Mouse (Mus musculus) layer of hippocampus, adult 9-11 months (tissue): Measurements from ENCODE around the gene Fto.

Experiments
- DNase-seq: peaks from one replicate; pipeline ENCODE4 v3.0.0; 2022

Fto gene

GRCm38 (mm10) chr8:91324916-91325315, 11.6 kb downstream of the Fto start:
- DNase-seq, result no peak

- no peak for DNase-seq
Measured at GRCm38 (mm10) chr8:91326018-91326417, 12.7 kb downstream of the Fto start.

GRCm38 (mm10) chr8:91326946-91327345, 13.6 kb downstream of the Fto start:
- no peak for DNase-seq

GRCm38 (mm10) chr8:91327471-91328205, 14.3 kb downstream of the Fto start:
- no peak for DNase-seq

GRCm38 (mm10) chr8:91329056-91329455, 15.7 kb downstream of the Fto start:
- no peak for DNase-seq

- no peak for DNase-seq
Measured at GRCm38 (mm10) chr8:91329461-91329850, 16.1 kb downstream of the Fto start.

- peak; percentile 51 for DNase-seq
Measured at GRCm38 (mm10) chr8:91338389-91339154, 25.2 kb downstream of the Fto start.

GRCm38 (mm10) chr8:91339651-91340050, 26.3 kb downstream of the Fto start:
- no peak for DNase-seq

- DNase-seq, result no peak
Measured at GRCm38 (mm10) chr8:91340746-91341145, 27.4 kb downstream of the Fto start.

- DNase-seq, result no peak
Measured at GRCm38 (mm10) chr8:91342196-91342595, 28.9 kb downstream of the Fto start.

GRCm38 (mm10) chr8:91342798-91343197, 29.5 kb downstream of the Fto start:
- no peak for DNase-seq

- DNase-seq, result no peak
Measured at GRCm38 (mm10) chr8:91344659-91345058, 31.3 kb downstream of the Fto start.

GRCm38 (mm10) chr8:91347146-91347545, 33.8 kb downstream of the Fto start:
- DNase-seq, result no peak

- DNase-seq, result no peak
Measured at GRCm38 (mm10) chr8:91347595-91347994, 34.3 kb downstream of the Fto start.

- no peak for DNase-seq
Measured at GRCm38 (mm10) chr8:91349816-91350215, 36.5 kb downstream of the Fto start.

- no peak for DNase-seq
Measured at GRCm38 (mm10) chr8:91350628-91351027, 37.3 kb downstream of the Fto start.

- DNase-seq, result no peak
Measured at GRCm38 (mm10) chr8:91352598-91352997, 39.3 kb downstream of the Fto start.

- DNase-seq, result no peak
Measured at GRCm38 (mm10) chr8:91353062-91353461, 39.7 kb downstream of the Fto start.

GRCm38 (mm10) chr8:91353907-91354306, 40.6 kb downstream of the Fto start:
- DNase-seq, result no peak

GRCm38 (mm10) chr8:91355301-91355905, 42.1 kb downstream of the Fto start:
- no peak for DNase-seq

- DNase-seq, result no peak
Measured at GRCm38 (mm10) chr8:91355956-91356699, 42.8 kb downstream of the Fto start.

- DNase-seq, result no peak
Measured at GRCm38 (mm10) chr8:91357493-91358014, 44.2 kb downstream of the Fto start.

GRCm38 (mm10) chr8:91358016-91358415, 44.7 kb downstream of the Fto start:
- no peak for DNase-seq
